Mouse (Mus musculus) liver, embryonic 14 days (tissue): ENCODE measurements around the gene Mmp14. TPM values are rescaled to one million over a fixed set of nuclear protein-coding genes. Genes with fewer than 3 reads are reported as not detected.

Experiments
- polyA plus RNA-seq: library from polyadenylated mRNA; depleted of rRNA; stranded (reverse); fragments of >200 nt; gene quantifications from 2 replicates; pipeline ENCODE4 v1.2.3, GENCODE M21; 2012; rRNA removed

The Mmp14 gene
- 18.4 and 19.3 TPM in 2 replicates for polyA plus RNA-seq

DNA sequence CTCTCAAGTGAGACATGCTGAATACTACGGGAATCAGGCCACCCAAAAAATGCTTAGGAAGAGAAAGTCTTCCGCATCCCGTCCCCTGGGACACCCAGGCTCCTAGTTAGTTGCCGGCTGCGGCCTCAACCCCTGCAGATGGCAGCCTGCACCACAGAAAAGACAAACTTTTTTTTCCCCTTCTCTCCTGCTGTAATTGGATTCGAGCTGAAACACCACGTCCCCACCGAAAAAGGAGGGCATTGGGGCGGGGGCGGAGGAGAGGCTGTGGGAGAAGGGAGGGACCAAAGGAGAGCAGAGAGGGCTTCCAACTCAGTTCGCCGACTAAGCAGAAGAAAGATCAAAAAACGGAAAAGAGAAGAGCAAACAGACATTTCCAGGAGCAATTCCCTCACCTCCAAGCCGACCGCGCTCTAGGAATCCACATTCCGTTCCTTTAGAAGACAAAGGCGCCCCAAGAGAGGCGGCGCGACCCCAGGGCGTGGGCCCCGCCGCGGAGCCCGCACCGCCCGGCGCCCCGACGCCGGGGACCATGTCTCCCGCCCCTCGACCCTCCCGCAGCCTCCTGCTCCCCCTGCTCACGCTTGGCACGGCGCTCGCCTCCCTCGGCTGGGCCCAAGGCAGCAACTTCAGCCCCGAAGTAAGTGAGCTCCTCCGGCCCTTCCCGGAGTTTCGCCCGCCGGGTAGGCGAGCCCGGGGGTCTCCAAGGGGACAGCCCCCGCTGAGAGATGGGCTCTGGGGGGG, at the start of gene Mmp14:
Gene Mmp14 (plus strand): TSS at position 279 of the 744 bp plus-strand sequence.

DNA sequence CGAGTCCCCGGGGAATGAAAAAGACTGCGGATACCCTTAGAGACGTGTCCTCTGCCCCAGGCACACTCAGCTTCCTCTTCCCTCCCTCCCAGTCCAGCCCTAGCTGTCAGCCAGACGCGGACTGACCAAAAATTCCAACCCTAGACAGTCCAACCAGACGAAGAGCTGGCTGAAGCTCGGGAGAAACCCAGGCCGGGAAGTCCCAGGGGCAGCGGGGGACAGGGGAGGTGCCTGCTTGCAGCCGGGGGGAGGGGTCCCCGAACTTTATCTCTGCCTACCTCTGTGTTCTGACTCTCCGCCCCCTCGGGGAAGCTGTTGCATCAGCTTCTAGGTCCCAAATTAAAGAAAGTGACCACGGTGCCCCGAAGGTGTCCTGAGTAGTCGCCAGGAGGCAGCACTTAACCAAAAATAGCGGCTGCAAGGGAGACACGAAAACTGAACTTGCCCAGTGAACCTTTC, 13.8 kb upstream of the Mmp14 start, which contains the start of gene Slc7a7:
Gene Slc7a7 (minus strand): TSS at position 158 of the 459 bp plus-strand sequence.

DNA sequence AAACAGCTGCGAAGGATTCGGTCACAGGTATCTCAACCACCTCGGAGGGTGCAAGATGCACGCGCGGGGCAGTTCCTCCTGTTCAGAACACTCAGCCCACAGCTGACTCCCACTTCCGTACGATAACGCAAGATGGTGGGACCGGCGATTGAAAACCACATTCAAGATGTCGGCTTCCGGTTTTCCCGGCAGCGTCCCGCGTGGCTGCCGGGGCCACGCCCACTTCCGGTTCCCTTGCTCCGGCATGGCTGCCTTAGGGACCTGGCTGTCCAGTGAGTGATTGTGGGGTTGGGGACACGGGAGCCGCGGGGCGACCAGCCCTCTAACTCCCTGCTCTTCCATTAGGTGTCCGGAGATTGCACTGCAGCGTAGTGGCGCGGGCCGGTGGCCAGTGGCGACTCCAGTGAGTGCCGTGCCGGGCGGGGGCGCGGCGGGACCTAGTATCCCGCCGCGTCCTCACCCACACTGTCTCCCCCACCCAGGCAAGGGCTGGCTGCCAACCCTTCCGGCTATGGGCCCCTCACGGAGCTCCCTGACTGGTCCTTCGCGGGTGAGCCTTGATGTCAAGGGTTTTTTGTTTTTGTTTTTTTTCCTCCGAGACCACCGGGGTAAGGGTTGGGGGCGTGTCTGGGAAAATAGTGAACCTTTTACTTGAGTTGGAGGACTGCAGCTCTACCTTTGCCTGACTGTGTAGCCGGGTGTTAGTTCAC, 4.6 kb upstream of the Mmp14 start, which contains the start of gene Mrpl52:
Gene Mrpl52 (plus strand): TSS at position 221 of the 710 bp plus-strand sequence.

DNA sequence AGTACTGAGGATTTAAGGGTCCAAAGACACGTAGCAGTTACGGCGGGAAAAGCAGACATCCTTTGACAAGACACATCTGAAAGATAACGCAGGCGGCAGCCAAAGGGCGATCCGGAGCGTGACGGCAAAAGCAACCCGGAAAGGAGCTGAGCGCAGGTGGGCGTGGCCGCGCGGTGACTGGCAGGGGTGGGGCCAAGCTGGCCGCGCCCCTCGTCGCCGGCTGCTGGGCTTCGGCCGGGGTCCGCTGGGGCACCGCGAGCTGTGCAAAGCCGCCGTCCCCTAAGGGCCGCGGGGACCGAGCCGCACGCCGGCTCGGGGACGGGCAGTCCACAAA, 32.5 kb downstream of the Mmp14 start, which contains the start of gene Lrp10:
Gene Lrp10 (plus strand): TSS at position 179 of the 334 bp plus-strand sequence.

DNA sequence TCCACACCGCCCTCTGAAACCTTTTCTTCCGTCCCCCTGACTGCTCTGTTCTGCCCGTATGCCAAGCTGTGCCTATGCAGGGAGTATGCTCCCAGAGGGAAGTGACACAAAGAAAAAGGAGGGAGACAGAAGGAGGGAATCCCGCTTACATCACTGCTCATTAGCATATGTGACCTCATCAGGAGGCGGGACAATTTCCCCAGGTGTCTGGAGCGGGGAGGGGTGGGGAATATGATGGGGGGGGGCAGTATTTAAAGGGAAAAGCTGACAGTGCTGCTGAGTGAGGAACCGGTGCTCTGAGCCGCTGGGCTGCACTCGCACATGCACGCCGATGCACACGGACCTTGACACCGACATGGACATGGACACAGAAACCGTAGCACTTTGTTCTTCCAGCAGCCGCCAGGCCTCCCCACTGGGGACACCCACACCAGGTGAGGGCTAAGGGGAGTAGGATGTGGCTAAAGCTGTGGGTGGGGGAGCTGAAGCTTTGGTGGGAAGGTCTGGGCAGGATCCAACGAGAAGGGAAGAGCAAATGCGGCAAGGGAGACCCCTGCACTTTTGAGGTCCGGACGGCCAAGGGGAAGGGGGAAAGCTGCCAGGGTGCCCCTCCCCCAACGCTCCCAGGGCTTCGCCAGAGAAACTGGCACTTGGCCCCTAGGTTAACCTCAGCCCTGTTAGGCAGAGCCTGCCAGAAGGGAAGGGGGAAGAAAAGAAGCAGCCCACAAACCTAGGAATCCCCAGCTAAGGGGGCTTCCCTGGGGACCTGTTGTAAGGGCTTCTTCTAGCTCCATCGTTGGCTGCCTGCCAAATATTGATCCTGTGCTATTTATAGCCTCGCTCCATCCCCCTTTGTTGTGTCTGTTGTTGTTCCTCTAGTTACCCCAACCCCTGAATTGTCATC, 44.8 kb downstream of the Mmp14 start, which contains the start of gene Rem2:
Gene Rem2 (plus strand): TSS at position 160 of the 904 bp plus-strand sequence.

Other genes starting within 250 kb of the Mmp14 start
- gene Dad1, start 177.5 kb upstream of the Mmp14 start, polyA plus RNA-seq: 108 and 135 TPM in 2 replicates
- gene Abhd4, start 177.4 kb upstream of the Mmp14 start, polyA plus RNA-seq: 4.7 and 5.6 TPM in 2 replicates
- not detected in 2 replicates for gene Olfr49, start 146.7 kb upstream of the Mmp14 start, polyA plus RNA-seq
- gene Oxa1l, start 70.8 kb upstream of the Mmp14 start, polyA plus RNA-seq: 25.0 and 28.0 TPM in 2 replicates
- 6.7 and 7.2 TPM in 2 replicates for gene Slc7a7, start 13.8 kb upstream of the Mmp14 start, polyA plus RNA-seq
- 155 and 165 TPM in 2 replicates for gene Mrpl52, start 4.7 kb upstream of the Mmp14 start, polyA plus RNA-seq
- gene Lrp10, start 32.5 kb downstream of the Mmp14 start, polyA plus RNA-seq: 10.2 and 12.6 TPM in 2 replicates
- 0.06 and 0.08 TPM in 2 replicates for gene Rem2, start 44.5 kb downstream of the Mmp14 start, polyA plus RNA-seq
- 23.5 and 25.7 TPM in 2 replicates for gene Prmt5, start 85.9 kb downstream of the Mmp14 start, polyA plus RNA-seq
- gene Haus4, start 123.0 kb downstream of the Mmp14 start, polyA plus RNA-seq: 23.2 and 26.4 TPM in 2 replicates
- gene Ajuba, start 145.9 kb downstream of the Mmp14 start, polyA plus RNA-seq: 3.7 and 4.5 TPM in 2 replicates
- gene 4931414P19Rik, start 174.4 kb downstream of the Mmp14 start, polyA plus RNA-seq: 3.8 and 4.0 TPM in 2 replicates
- 104 and 126 TPM in 2 replicates for gene Psmb5, start 186.4 kb downstream of the Mmp14 start, polyA plus RNA-seq
- gene Psmb11, start 189.8 kb downstream of the Mmp14 start, polyA plus RNA-seq: 0.01 TPM in 1 of 2 replicates, not detected in the other
- gene Gm17606, start 209.3 kb downstream of the Mmp14 start, polyA plus RNA-seq: not detected in 2 replicates
- gene Cdh24, start 209.8 kb downstream of the Mmp14 start, polyA plus RNA-seq: 1.00 and 1.1 TPM in 2 replicates